Mouse (Mus musculus): Measurements from ENCODE around the gene Ctns. TPM values are rescaled to one million over a fixed set of nuclear protein-coding genes. Genes with fewer than 3 reads are reported as not detected.

Gene Ctns
- total and polyA plus RNA-seq, 3 experiments, result 4.8 to 5.9 (median 5.2) TPM

- H3K36me3 ChIP-seq (replicated peaks in 1 of 2; ENCODE audit: control insufficient read depth in 1 of 2, insufficient read depth in 1 of 2, low read length in 1 of 2), result peaks cover 13 to 71% of the 10 kb centered on the region in 2 experiments
- H3K79me2 ChIP-seq (replicated peaks; ENCODE audit: control insufficient read depth, extremely low read depth, insufficient read depth, poor library complexity, severe bottlenecking), result no peaks in the 10 kb centered on the region
- no peak for TF ChIP-seq SIN3A (IDR thresholded peaks at IDR 0.05; ENCODE audit: low read length)
- TF ChIP-seq HCFC1 (IDR thresholded peaks at IDR 0.05; ENCODE audit: low read depth, low read length), result no peak
- TF ChIP-seq RAD21 (IDR thresholded peaks at IDR 0.05; ENCODE audit: low read depth, low read length), result no peak
- no peak for TF ChIP-seq BHLHE40 (IDR thresholded peaks at IDR 0.05; ENCODE audit: low read depth, low read length)
- TF ChIP-seq E2F4 (IDR thresholded peaks at IDR 0.05; ENCODE audit: insufficient replicate concordance, low read depth, low read length), result no peak
- no peak for TF ChIP-seq NRF1 (IDR thresholded peaks at IDR 0.05; ENCODE audit: low read depth, low read length)
- H3K4me3 ChIP-seq (replicated peaks in 1 of 3; ENCODE audit: low read depth in 2 of 3, low read length in 2 of 3, poor library complexity in 1 of 3), result no peak overlapping the region
- dilution Hi-C loops (cut with MboI; ENCODE audit: extremely low pct_ligation_motif_present, extremely low pct_unique_long_range_greater_than_20kb, low sequenced_read_pairs) (no loop called here), in situ Hi-C loops (cut with MboI; ENCODE audit: low pct_ligation_motif_present, low pct_unique_long_range_greater_than_20kb, low sequenced_read_pairs) (no loop called here)
- no peaks in the 10 kb centered on the region for H3K9me3 ChIP-seq (replicated peaks; ENCODE audit: low read length)
- no peak for DNase-seq (ENCODE audit: extremely low read depth)
- no peak overlapping the region for H3K9ac ChIP-seq (ENCODE audit: insufficient read depth, low read depth)
- H3K4me2 ChIP-seq (ENCODE audit: insufficient read depth, low read depth, poor library complexity, severe bottlenecking), result no peak overlapping the region
- peaks cover 0 to 16% of the 10 kb centered on the region in 2 experiments; a peak in 2 of 4 replicates for H3K4me1 ChIP-seq (ENCODE audit: control insufficient read depth in 1 of 2, insufficient read depth in 2 of 2)
- H3K27ac ChIP-seq (ENCODE audit: insufficient read depth, low read depth), result no peak overlapping the region
- H3K27me3 ChIP-seq (replicated peaks), result no peaks in the 10 kb centered on the region
These were observed 30.3 kb downstream of the Ctns start for GRCm38 (mm10) chr11:73168576-73168975.

- Histone ChIP-seq H3K27ac (ENCODE audit: insufficient read depth, low read depth) (no peak overlapping the region), H3K79me2 (replicated peaks; ENCODE audit: control insufficient read depth, extremely low read depth, insufficient read depth, poor library complexity, severe bottlenecking) (no peaks in the 10 kb centered on the region), H3K4me2 (ENCODE audit: insufficient read depth, low read depth, poor library complexity, severe bottlenecking) (no peak overlapping the region), H3K4me1 (ENCODE audit: control insufficient read depth in 1 of 2, insufficient read depth in 2 of 2) (peaks cover 0 to 16% of the 10 kb centered on the region in 2 experiments; a peak in 2 of 4 replicates), H3K36me3 (replicated peaks in 1 of 2; ENCODE audit: control insufficient read depth in 1 of 2, insufficient read depth in 1 of 2, low read length in 1 of 2) (peaks cover 13 to 66% of the 10 kb centered on the region in 2 experiments), H3K4me3 (replicated peaks in 1 of 3; ENCODE audit: low read depth in 2 of 3, low read length in 2 of 3, poor library complexity in 1 of 3) (no peak overlapping the region), H3K9me3 (replicated peaks; ENCODE audit: low read length) (no peaks in the 10 kb centered on the region), H3K9ac (ENCODE audit: insufficient read depth, low read depth) (no peak overlapping the region), H3K27me3 (replicated peaks) (no peaks in the 10 kb centered on the region)
- DNase-seq (ENCODE audit: extremely low read depth), result no peak
- in situ Hi-C loops (cut with MboI; ENCODE audit: low pct_ligation_motif_present, low pct_unique_long_range_greater_than_20kb, low sequenced_read_pairs), result no loop called here
- TF ChIP-seq PAX5 (IDR thresholded peaks at IDR 0.05; ENCODE audit: low read length) (no peak), ZMIZ1 (IDR thresholded peaks at IDR 0.05; ENCODE audit: low read depth, low read length) (no peak), MAZ (IDR thresholded peaks at IDR 0.05; ENCODE audit: low read depth, low read length) (no peak), SMC3 (IDR thresholded peaks at IDR 0.05; ENCODE audit: low read depth, low read length) (no peak), ETS1 (conservative IDR thresholded peaks at IDR 0.05; ENCODE audit: low read depth, low read length) (no peak), MYC (IDR thresholded peaks at IDR 0.05; ENCODE audit: low read depth, low read length) (no peak)
- dilution Hi-C loops (cut with MboI; ENCODE audit: extremely low pct_ligation_motif_present, extremely low pct_unique_long_range_greater_than_20kb, low sequenced_read_pairs), result no loop called here
These were observed 30.8 kb downstream of the Ctns start for GRCm38 (mm10) chr11:73168071-73168470.

GRCm38 (mm10) chr11:73162284-73162683 lies 36.6 kb downstream of the Ctns start:
- Histone ChIP-seq H3K9ac (ENCODE audit: insufficient read depth, low read depth) (no peak overlapping the region), H3K4me2 (ENCODE audit: insufficient read depth, low read depth, poor library complexity, severe bottlenecking) (no peak overlapping the region), H3K9me3 (replicated peaks; ENCODE audit: low read length) (no peaks in the 10 kb centered on the region), H3K36me3 (replicated peaks in 1 of 2; ENCODE audit: control insufficient read depth in 1 of 2, insufficient read depth in 1 of 2, low read length in 1 of 2) (peaks cover 0 to 13% of the 10 kb centered on the region in 2 experiments), H3K4me1 (ENCODE audit: control insufficient read depth in 1 of 2, insufficient read depth in 2 of 2) (peaks cover 0 to 21% of the 10 kb centered on the region in 2 experiments; a peak in 3 of 4 replicates), H3K27ac (ENCODE audit: insufficient read depth, low read depth) (no peak overlapping the region), H3K4me3 (replicated peaks in 1 of 3; ENCODE audit: low read depth in 2 of 3, low read length in 2 of 3, poor library complexity in 1 of 3) (no peak overlapping the region), H3K79me2 (replicated peaks; ENCODE audit: control insufficient read depth, extremely low read depth, insufficient read depth, poor library complexity, severe bottlenecking) (no peaks in the 10 kb centered on the region), H3K27me3 (replicated peaks) (peaks cover 35% of the 10 kb centered on the region)
- in situ Hi-C loops (cut with MboI; ENCODE audit: low pct_ligation_motif_present, low pct_unique_long_range_greater_than_20kb, low sequenced_read_pairs), result no loop called here
- no peak for DNase-seq (ENCODE audit: extremely low read depth)
- no peak for TF ChIP-seq IRF4 (IDR thresholded peaks at IDR 0.05; ENCODE audit: low read depth, low read length)
- TF ChIP-seq SIN3A (IDR thresholded peaks at IDR 0.05; ENCODE audit: low read length), result no peak
- no peak for TF ChIP-seq POLR2AphosphoS2 (IDR thresholded peaks at IDR 0.05; ENCODE audit: low read depth, low read length)
- no peak for TF ChIP-seq SMC3 (IDR thresholded peaks at IDR 0.05; ENCODE audit: low read depth, low read length)
- no peak for TF ChIP-seq MXI1 (IDR thresholded peaks at IDR 0.05; ENCODE audit: low read depth, low read length)
- TF ChIP-seq MAZ (IDR thresholded peaks at IDR 0.05; ENCODE audit: low read depth, low read length), result no peak
- no peak for TF ChIP-seq NELFE (IDR thresholded peaks at IDR 0.05; ENCODE audit: low read depth, low read length)
- TF ChIP-seq RAD21 (IDR thresholded peaks at IDR 0.05; ENCODE audit: low read depth, low read length), result no peak
- TF ChIP-seq MAX (IDR thresholded peaks at IDR 0.05; ENCODE audit: low read length), result no peak
- no peak for TF ChIP-seq ZNF384 (IDR thresholded peaks at IDR 0.05; ENCODE audit: low read depth, low read length)
- no peak for TF ChIP-seq GABPA (IDR thresholded peaks at IDR 0.05; ENCODE audit: insufficient replicate concordance, low read depth, low read length)
- TF ChIP-seq JUND (conservative IDR thresholded peaks at IDR 0.05; ENCODE audit: low read depth, low read length), result no peak
- TF ChIP-seq ZMIZ1 (IDR thresholded peaks at IDR 0.05; ENCODE audit: low read depth, low read length), result no peak
- TF ChIP-seq ZC3H11A (IDR thresholded peaks at IDR 0.05; ENCODE audit: low read depth, low read length), result no peak
- TF ChIP-seq CTCF (conservative IDR thresholded peaks at IDR 0.05 in 1 of 2, IDR thresholded peaks at IDR 0.05 in 1 of 2; ENCODE audit: low read depth in 2 of 2, low read length in 2 of 2), result no peak
- TF ChIP-seq PAX5 (IDR thresholded peaks at IDR 0.05; ENCODE audit: low read length), result no peak
- no peak for TF ChIP-seq POLR2A (IDR thresholded peaks at IDR 0.05; ENCODE audit: low read depth, low read length)
- TF ChIP-seq MYC (IDR thresholded peaks at IDR 0.05; ENCODE audit: low read depth, low read length), result no peak
- no peak for TF ChIP-seq MAFK (IDR thresholded peaks at IDR 0.05; ENCODE audit: insufficient replicate concordance, low read length)
- dilution Hi-C loops (cut with MboI; ENCODE audit: extremely low pct_ligation_motif_present, extremely low pct_unique_long_range_greater_than_20kb, low sequenced_read_pairs), result no loop called here

Measured in CH12.LX (cell line).